Mouse (Mus musculus) layer of hippocampus, adult 11-12 months (tissue): ENCODE results near the gene Pkp3.

ENCODE experiments used
- DNase-seq: peaks from one replicate; pipeline ENCODE4 v3.0.0; 2022; ENCODE audit warnings: low spot score

Gene Pkp3

GRCm38 (mm10) chr7:141057541-141057940 is 20.5 kb upstream of the Pkp3 start:
- DNase-seq = no peak

- no peak for DNase-seq
Observed at GRCm38 (mm10) chr7:141058601-141059341, 19.2 kb upstream of the Pkp3 start.

- DNase-seq = no peak
Observed at GRCm38 (mm10) chr7:141059929-141060328, 18.1 kb upstream of the Pkp3 start.

GRCm38 (mm10) chr7:141060426-141061242 is 17.4 kb upstream of the Pkp3 start, which contains the start of gene B4galnt4:
TSS of gene B4galnt4 (plus strand) at chr7:141061104.
- DNase-seq = peak; percentile 91

GRCm38 (mm10) chr7:141061269-141061692 is 16.7 kb upstream of the Pkp3 start:
- no peak for DNase-seq

- no peak for DNase-seq
Observed at GRCm38 (mm10) chr7:141062525-141062924, 15.5 kb upstream of the Pkp3 start.

GRCm38 (mm10) chr7:141063353-141063752 is 14.7 kb upstream of the Pkp3 start:
- no peak for DNase-seq

- no peak for DNase-seq
Observed at GRCm38 (mm10) chr7:141064175-141064574, 13.8 kb upstream of the Pkp3 start.

GRCm38 (mm10) chr7:141064576-141064975 is 13.4 kb upstream of the Pkp3 start:
- no peak for DNase-seq

- DNase-seq = no peak
Observed at GRCm38 (mm10) chr7:141068351-141068750, 9.7 kb upstream of the Pkp3 start.

GRCm38 (mm10) chr7:141070058-141070862 is 7.8 kb upstream of the Pkp3 start:
- peak; percentile 83 for DNase-seq

GRCm38 (mm10) chr7:141072017-141072745 is 5.8 kb upstream of the Pkp3 start:
- DNase-seq = peak; percentile 59

- DNase-seq = no peak
Observed at GRCm38 (mm10) chr7:141073782-141074181, 4.2 kb upstream of the Pkp3 start.

GRCm38 (mm10) chr7:141078876-141079275 is 858 bp downstream of the Pkp3 start:
- no peak for DNase-seq

GRCm38 (mm10) chr7:141079481-141080449 is 1.7 kb downstream of the Pkp3 start:
- no peak for DNase-seq

GRCm38 (mm10) chr7:141087894-141088293 is 9.9 kb downstream of the Pkp3 start:
- DNase-seq = no peak

- DNase-seq = no peak
Observed at GRCm38 (mm10) chr7:141088473-141088872, 10.5 kb downstream of the Pkp3 start.

- DNase-seq = no peak
Observed at GRCm38 (mm10) chr7:141090228-141090627, 12.2 kb downstream of the Pkp3 start.

- DNase-seq = peak; percentile 69
Observed at GRCm38 (mm10) chr7:141092051-141092735, 14.2 kb downstream of the Pkp3 start.

- no peak for DNase-seq
Observed at GRCm38 (mm10) chr7:141093950-141094349, 15.9 kb downstream of the Pkp3 start.
